Mouse (Mus musculus) brain, embryonic 14.5 days (tissue): ENCODE measurements around the gene Aurka.

ENCODE experiments used
- CTCF ChIP-seq: fragments of 200-500 bp; IDR thresholded peaks from 2 replicates; pipeline ENCODE4 v1.5.1; 2012; ENCODE audit warnings: inconsistent platforms, mild to moderate bottlenecking, moderate library complexity, borderline replicate concordance; ENCODE audit not compliant: insufficient read depth, insufficient read length; ENCODE audit errors: extremely low read depth
- POLR2A ChIP-seq: fragments of 200-500 bp; IDR thresholded peaks from 2 replicates; pipeline ENCODE4 v1.6.1; 2012; ENCODE audit warnings: mild to moderate bottlenecking, inconsistent platforms, borderline replicate concordance; ENCODE audit not compliant: poor library complexity, insufficient read depth, insufficient read length, severe bottlenecking; ENCODE audit errors: extremely low read depth

GRCm38 (mm10) chr2:172349776-172350175 lies 20.6 kb downstream of the Aurka start:
- TF ChIP-seq CTCF (no peak), POLR2A (no peak)
